Mouse (Mus musculus): ENCODE measurements around the gene Smarcd3. TPM values are rescaled to one million over a fixed set of nuclear protein-coding genes. Genes with fewer than 3 reads are reported as not detected.

Gene Smarcd3
- total and polyA plus RNA-seq, 2 experiments from 2014 or later: 33.9 to 79.2 TPM

GRCm38 (mm10) chr5:24652780-24653179 is 28.6 kb upstream of the Smarcd3 start:
- Histone ChIP-seq H3K4me2 (ENCODE audit: low read depth, low read length) (no peak overlapping the region), H3K27me3 (ENCODE audit: control insufficient read depth, insufficient read depth, low read length) (no peaks in the 10 kb centered on the region; the same call in 1 of the 2 replicates), H3K4me1 (ENCODE audit: control insufficient read depth, insufficient read depth) (no peaks in the 10 kb centered on the region), H3K9ac (replicated peaks; ENCODE audit: low read depth, low read length) (no peak overlapping the region), H3K27ac (ENCODE audit: low read depth) (no peak overlapping the region), H3K9me3 (replicated peaks; ENCODE audit: control insufficient read depth, low read length) (no peaks in the 10 kb centered on the region), H3K4me3 (ENCODE audit: low read depth, low read length) (no peak overlapping the region), H3K36me3 (replicated peaks; ENCODE audit: control insufficient read depth, insufficient read depth, low read length) (no peaks in the 10 kb centered on the region)
- no peak for DNase-seq (ENCODE audit: low spot score)
- no peak for ATAC-seq (ENCODE audit: insufficient read depth, low read depth)
- TF ChIP-seq CTCF (IDR thresholded peaks at IDR 0.05; ENCODE audit: low read depth) (no peak), EP300 (IDR thresholded peaks at IDR 0.05; ENCODE audit: low read depth) (no peak)
- WGBS: 77% methylated on average over 5 of the region's 5 CpGs

DNA sequence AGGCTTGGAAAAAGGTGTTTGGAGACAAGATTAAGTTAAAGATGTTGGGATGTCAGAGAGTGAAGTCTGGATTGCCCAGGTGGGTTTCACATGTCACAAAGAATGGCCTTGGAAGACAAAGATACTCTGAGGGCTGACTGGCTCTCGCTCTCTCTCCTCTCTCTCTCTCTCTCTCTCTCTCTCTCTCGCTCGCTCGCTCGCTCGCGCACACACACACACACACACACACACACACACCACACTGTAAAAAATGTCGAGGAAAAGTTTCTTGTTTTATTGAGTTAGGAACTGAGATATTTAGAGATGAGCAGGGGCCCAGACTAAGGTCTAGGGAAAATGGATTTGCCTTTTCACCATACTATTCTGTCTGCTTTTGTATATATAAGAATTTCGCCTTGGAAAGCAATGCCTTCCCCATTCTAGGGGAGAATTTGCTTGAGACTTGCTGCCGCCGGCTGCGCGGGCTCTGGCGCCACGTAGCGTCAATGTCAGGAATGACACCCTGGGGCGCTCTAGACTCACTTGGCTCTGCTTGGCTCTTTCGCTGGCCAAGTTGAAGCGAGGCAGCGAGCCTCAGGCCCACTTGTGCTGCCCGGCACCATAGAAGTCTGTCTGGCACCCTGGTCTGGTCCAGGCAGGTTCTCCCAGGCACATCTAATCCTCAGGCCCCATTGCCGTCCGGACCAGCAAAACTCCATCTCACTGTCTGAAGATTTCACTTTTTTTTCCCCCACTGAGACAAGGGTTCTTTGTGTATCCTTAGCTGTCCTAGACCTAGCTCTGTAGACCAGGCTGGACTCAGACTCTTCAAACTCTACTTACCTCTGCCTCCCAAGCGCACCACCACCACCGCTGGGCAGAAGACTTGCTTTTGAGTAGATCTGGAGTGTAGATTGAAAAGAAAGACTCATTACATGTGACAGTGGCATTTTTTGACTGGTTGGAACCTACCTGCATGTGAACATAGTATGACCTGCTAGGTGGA is 27.8 kb upstream of the Smarcd3 start:
- DNase-seq (ENCODE audit: low spot score) (peak; percentile 74), ATAC-seq (ENCODE audit: insufficient read depth, low read depth) (peak; percentile 40)
- Histone ChIP-seq H3K27me3 (ENCODE audit: control insufficient read depth, insufficient read depth, low read length) (no peaks in the 10 kb centered on the region; the same call in 1 of the 2 replicates), H3K9me3 (replicated peaks; ENCODE audit: control insufficient read depth, low read length) (no peaks in the 10 kb centered on the region), H3K4me2 (ENCODE audit: low read depth, low read length) (no peak overlapping the region), H3K36me3 (replicated peaks; ENCODE audit: control insufficient read depth, insufficient read depth, low read length) (no peaks in the 10 kb centered on the region), H3K9ac (replicated peaks; ENCODE audit: low read depth, low read length) (no peak overlapping the region), H3K4me1 (ENCODE audit: control insufficient read depth, insufficient read depth) (no peaks in the 10 kb centered on the region), H3K27ac (ENCODE audit: low read depth) (no peak overlapping the region), H3K4me3 (ENCODE audit: low read depth, low read length) (no peak overlapping the region)
- TF ChIP-seq EP300 (IDR thresholded peaks at IDR 0.05; ENCODE audit: low read depth): no peak
- peak; percentile 96 for TF ChIP-seq CTCF (IDR thresholded peaks at IDR 0.05; ENCODE audit: low read depth)
- WGBS: 33% methylated on average over 25 of the region's 25 CpGs

- ATAC-seq (ENCODE audit: insufficient read depth, low read depth): no peak
- no peak overlapping the region for H3K27ac ChIP-seq (ENCODE audit: low read depth)
- no peaks in the 10 kb centered on the region for H3K4me1 ChIP-seq (ENCODE audit: control insufficient read depth, insufficient read depth)
- H3K9ac ChIP-seq (replicated peaks; ENCODE audit: low read depth, low read length): 0 out of 2 replicates have a peak overlapping the region, but pooled peaks have one; percentile 19
- no peaks in the 10 kb centered on the region; the same call in 1 of the 2 replicates for H3K27me3 ChIP-seq (ENCODE audit: control insufficient read depth, insufficient read depth, low read length)
- DNase-seq (ENCODE audit: low spot score): no peak
- TF ChIP-seq EP300 (IDR thresholded peaks at IDR 0.05; ENCODE audit: low read depth): no peak
- no peak for TF ChIP-seq CTCF (IDR thresholded peaks at IDR 0.05; ENCODE audit: low read depth)
- WGBS: 82% methylated on average over 6 of the region's 6 CpGs
- no peaks in the 10 kb centered on the region for H3K36me3 ChIP-seq (replicated peaks; ENCODE audit: control insufficient read depth, insufficient read depth, low read length)
- no peak overlapping the region for H3K4me3 ChIP-seq (ENCODE audit: low read depth, low read length)
- no peaks in the 10 kb centered on the region for H3K9me3 ChIP-seq (replicated peaks; ENCODE audit: control insufficient read depth, low read length)
- H3K4me2 ChIP-seq (ENCODE audit: low read depth, low read length): no peak overlapping the region
Measured at GRCm38 (mm10) chr5:24651356-24651755, 27.1 kb upstream of the Smarcd3 start.

DNA sequence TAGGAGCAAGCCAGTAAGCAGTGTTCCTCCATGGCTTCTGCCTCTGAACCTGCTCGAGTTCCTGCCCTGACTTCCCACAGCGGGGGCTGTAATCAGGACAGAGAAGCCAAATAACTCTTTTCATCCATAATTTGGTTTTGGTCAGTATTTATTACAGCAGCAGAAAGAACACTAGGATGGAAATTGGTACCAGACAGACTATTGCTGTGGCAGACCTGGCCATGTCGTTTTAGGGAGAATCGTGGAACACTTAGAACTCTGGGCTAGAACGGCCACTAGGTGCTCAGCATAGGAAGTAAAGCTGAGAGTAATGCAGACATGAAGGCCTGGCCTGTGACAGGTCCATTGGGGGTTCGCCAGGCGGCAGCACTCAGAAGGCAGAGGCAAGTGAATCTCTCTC is 25.5 kb upstream of the Smarcd3 start:
- ATAC-seq (ENCODE audit: insufficient read depth, low read depth) (no peak), DNase-seq (ENCODE audit: low spot score) (no peak)
- Histone ChIP-seq H3K4me1 (ENCODE audit: control insufficient read depth, insufficient read depth) (no peaks in the 10 kb centered on the region), H3K9me3 (replicated peaks; ENCODE audit: control insufficient read depth, low read length) (no peaks in the 10 kb centered on the region), H3K27ac (ENCODE audit: low read depth) (no peak overlapping the region), H3K9ac (replicated peaks; ENCODE audit: low read depth, low read length) (no peak overlapping the region), H3K4me2 (ENCODE audit: low read depth, low read length) (no peak overlapping the region), H3K27me3 (ENCODE audit: control insufficient read depth, insufficient read depth, low read length) (no peaks in the 10 kb centered on the region; the same call in 1 of the 2 replicates), H3K36me3 (replicated peaks; ENCODE audit: control insufficient read depth, insufficient read depth, low read length) (no peaks in the 10 kb centered on the region), H3K4me3 (ENCODE audit: low read depth, low read length) (no peak overlapping the region)
- 70% methylated on average over 7 of the region's 7 CpGs for WGBS
- TF ChIP-seq CTCF (IDR thresholded peaks at IDR 0.05; ENCODE audit: low read depth) (no peak), EP300 (IDR thresholded peaks at IDR 0.05; ENCODE audit: low read depth) (no peak)

DNA sequence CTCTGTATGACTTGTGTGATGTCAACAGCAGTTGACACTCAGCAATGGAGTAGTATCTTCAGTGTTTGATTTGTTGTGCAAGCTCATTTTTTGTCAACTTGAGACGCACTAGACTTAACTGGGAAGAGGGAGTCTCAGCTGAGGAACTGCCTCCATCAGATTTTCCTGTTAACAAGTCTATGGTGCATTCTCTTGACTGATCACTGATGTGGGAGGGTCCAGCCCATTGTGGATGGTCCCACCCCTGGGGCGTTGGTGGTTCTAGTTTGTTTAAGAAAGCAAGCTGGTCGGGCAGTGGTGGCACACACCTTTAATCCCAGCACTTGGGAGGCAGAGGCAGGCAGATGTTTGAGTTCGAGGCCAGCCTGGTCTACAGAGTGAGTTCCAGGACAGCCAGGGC is 25.0 kb upstream of the Smarcd3 start:
- H3K4me1 ChIP-seq (ENCODE audit: control insufficient read depth, insufficient read depth): no peaks in the 10 kb centered on the region
- no peak overlapping the region for H3K4me2 ChIP-seq (ENCODE audit: low read depth, low read length)
- ATAC-seq (ENCODE audit: insufficient read depth, low read depth) (no peak), DNase-seq (ENCODE audit: low spot score) (no peak)
- H3K9ac ChIP-seq (replicated peaks; ENCODE audit: low read depth, low read length): no peak overlapping the region
- TF ChIP-seq CTCF (IDR thresholded peaks at IDR 0.05; ENCODE audit: low read depth) (no peak), EP300 (IDR thresholded peaks at IDR 0.05; ENCODE audit: low read depth) (no peak)
- no peaks in the 10 kb centered on the region for H3K9me3 ChIP-seq (replicated peaks; ENCODE audit: control insufficient read depth, low read length)
- H3K36me3 ChIP-seq (replicated peaks; ENCODE audit: control insufficient read depth, insufficient read depth, low read length): no peaks in the 10 kb centered on the region
- no peaks in the 10 kb centered on the region; the same call in 1 of the 2 replicates for H3K27me3 ChIP-seq (ENCODE audit: control insufficient read depth, insufficient read depth, low read length)
- WGBS: 61% methylated on average over 4 of the region's 4 CpGs
- H3K27ac ChIP-seq (ENCODE audit: low read depth): no peak overlapping the region
- no peak overlapping the region for H3K4me3 ChIP-seq (ENCODE audit: low read depth, low read length)
